ENCODE assay signal across 27 mouse cellular contexts in genomic region chr7:68771757-68772094, GRCm38 (mm10). TPM values are rescaled to one million over a fixed set of nuclear protein-coding genes. Genes with fewer than 3 reads are reported as not detected.
A peak's percentile ranks its signal among the peaks of the same experiment; 100 is the strongest.
DNase-seq lines count a peak whose midpoint lies in the region; ATAC-seq and TF ChIP-seq lines count a peak whose summit lies in the region.
"Had no signal": no experiment of that assay in that cellular context is flagged by ENCODE, and none has a peak within 500 bp of the region (broad histone marks: within the 10 kb centered on the region; RNA-seq: fewer than 3 reads in every experiment).

No protein-coding gene starts in this region.

- ATAC-seq in kidney, embryonic 15.5 days (replicated peaks; ENCODE audit: low FRiP score) = no peak
- peak; percentile 23 for ATAC-seq in intestine, postnatal 0 days
- 0 out of 2 replicates have a peak, but pooled peaks have one; percentile 21 for ATAC-seq in stomach, postnatal 0 days (ENCODE audit: low FRiP score, low TSS enrichment)
- ATAC-seq: activated CD4-positive, CD25-positive, alpha-beta regulatory T cell, adult 4 months; CD4-positive, CD25-positive, alpha-beta regulatory T cell, adult 4 months; forebrain, embryonic 13.5 days; forebrain, embryonic 15.5 days; forebrain, postnatal 0 days; Patski had no signal

- 73% methylated on average over 2 of the region's 2 CpGs for WGBS in kidney, adult 2 months
- 75% methylated on average over 2 of the region's 2 CpGs for WGBS in kidney, embryonic 15.5 days
- WGBS in intestine, postnatal 0 days = 47% methylated on average over 2 of the region's 2 CpGs
- WGBS in stomach, postnatal 0 days = 51% methylated on average over 2 of the region's 2 CpGs

- no peaks in the 10 kb centered on the region for H3K36me3 ChIP-seq in kidney, adult 2 months (ENCODE audit: control insufficient read depth, insufficient read depth, low read length)
- no peaks in the 10 kb centered on the region for H3K36me3 ChIP-seq in kidney, embryonic 15.5 days
- H3K36me3 ChIP-seq in intestine, postnatal 0 days (ENCODE audit: control insufficient read depth, insufficient read depth) = no peaks in the 10 kb centered on the region
- H3K36me3 ChIP-seq in stomach, postnatal 0 days (ENCODE audit: control insufficient read depth, insufficient read depth, low read length) = no peaks in the 10 kb centered on the region
- H3K36me3 ChIP-seq: embryonic facial prominence, embryonic 10.5 days; embryonic facial prominence, embryonic 12.5 days; forebrain, embryonic 15.5 days; G1E had no signal

- H3K4me2 ChIP-seq in kidney, embryonic 15.5 days = no peak overlapping the region
- no peak overlapping the region for H3K4me2 ChIP-seq in intestine, postnatal 0 days (replicated peaks; ENCODE audit: low read depth)
- no peak overlapping the region for H3K4me2 ChIP-seq in stomach, postnatal 0 days (replicated peaks; ENCODE audit: low read depth)
- H3K4me2 ChIP-seq: embryonic facial prominence, embryonic 12.5 days; forebrain, embryonic 13.5 days; forebrain, embryonic 15.5 days had no signal

- no peaks in the 10 kb centered on the region for H3K27me3 ChIP-seq in kidney, adult 2 months (replicated peaks; ENCODE audit: control insufficient read depth, insufficient read depth, low read length)
- no peaks in the 10 kb centered on the region for H3K27me3 ChIP-seq in kidney, embryonic 15.5 days
- H3K27me3 ChIP-seq in intestine, postnatal 0 days (replicated peaks; ENCODE audit: control insufficient read depth, insufficient read depth, low read length) = no peaks in the 10 kb centered on the region
- no peaks in the 10 kb centered on the region for H3K27me3 ChIP-seq in stomach, postnatal 0 days (ENCODE audit: control insufficient read depth, insufficient read depth, low read length)
- H3K27me3 ChIP-seq: CH12.LX; embryonic facial prominence, embryonic 12.5 days; forebrain, embryonic 13.5 days; forebrain, embryonic 15.5 days had no signal

- peak overlapping the region; percentile 68 for H3K27ac ChIP-seq in kidney, adult 2 months (ENCODE audit: insufficient read depth, low read depth, low read length)
- H3K27ac ChIP-seq in kidney, embryonic 15.5 days = no peak overlapping the region
- peak overlapping the region; percentile 74 for H3K27ac ChIP-seq in intestine, postnatal 0 days (ENCODE audit: low read depth, low read length)
- no peak overlapping the region for H3K27ac ChIP-seq in stomach, postnatal 0 days (replicated peaks)
- no peak overlapping the region for H3K27ac ChIP-seq in gastrocnemius, adult 2 months
- H3K27ac ChIP-seq: embryonic facial prominence, embryonic 10.5 days; embryonic facial prominence, embryonic 12.5 days; forebrain, embryonic 13.5 days; forebrain, embryonic 15.5 days had no signal

- no peaks in the 10 kb centered on the region for H3K9me3 ChIP-seq in kidney, embryonic 15.5 days (replicated peaks)
- H3K9me3 ChIP-seq in intestine, postnatal 0 days (ENCODE audit: control insufficient read depth) = no peaks in the 10 kb centered on the region
- no peaks in the 10 kb centered on the region for H3K9me3 ChIP-seq in stomach, postnatal 0 days (ENCODE audit: control insufficient read depth, low read length)
- H3K9me3 ChIP-seq: embryonic facial prominence, embryonic 10.5 days; embryonic facial prominence, embryonic 12.5 days; forebrain, embryonic 13.5 days; forebrain, embryonic 15.5 days had no signal

- H3K4me1 ChIP-seq in kidney, adult 2 months (ENCODE audit: control insufficient read depth, insufficient read depth, low read length) = no peaks in the 10 kb centered on the region; the same call in 1 of the 2 replicates
- H3K4me1 ChIP-seq in kidney, embryonic 15.5 days = no peaks in the 10 kb centered on the region
- no peaks in the 10 kb centered on the region; the same call in 1 of the 2 replicates for H3K4me1 ChIP-seq in intestine, postnatal 0 days (replicated peaks; ENCODE audit: control insufficient read depth, insufficient read depth, low read length)
- H3K4me1 ChIP-seq in stomach, postnatal 0 days (replicated peaks; ENCODE audit: control insufficient read depth, insufficient read depth) = no peaks in the 10 kb centered on the region
- H3K4me1 ChIP-seq: embryonic facial prominence, embryonic 10.5 days; embryonic facial prominence, embryonic 12.5 days; forebrain, embryonic 13.5 days; forebrain, embryonic 15.5 days had no signal

- no peak for TF ChIP-seq CTCF in kidney, adult 2 months (conservative IDR thresholded peaks at IDR 0.05; ENCODE audit: insufficient read depth, insufficient read length, low read depth, low read length)
- TF ChIP-seq CTCF in intestine, postnatal 0 days (IDR thresholded peaks at IDR 0.05; ENCODE audit: low read depth) = no peak
- no peak for TF ChIP-seq CTCF in stomach, postnatal 0 days (IDR thresholded peaks at IDR 0.05; ENCODE audit: low read depth)
- no peak for TF ChIP-seq CTCF in gastrocnemius, adult 2 months (IDR thresholded peaks at IDR 0.05)

- no peak for DNase-seq in kidney, adult 2 months
- no peak for DNase-seq in stomach, postnatal 0 days (ENCODE audit: low spot score)
- DNase-seq in gastrocnemius, adult 2 months = no peak
- no peak for DNase-seq in right cerebral cortex, postnatal 25 days
- DNase-seq: adrenal gland, adult 2 months; adrenal gland, postnatal 10 days; adrenal gland, postnatal 25 days; B cell, adult 2 months; cerebellum, adult 11 months; cerebellum, adult 18-20 months; cerebellum, adult 8-10 months; cerebellum, adult 9-11 months; cerebellum, postnatal 14 days; cerebellum, postnatal 36 days; embryo, embryonic 11 days; forebrain, postnatal 0 days had no signal

- no peak for TF ChIP-seq EP300 in stomach, postnatal 0 days (optimal IDR thresholded peaks at IDR 0.05)

- H3K4me3 ChIP-seq in kidney, adult 2 months (ENCODE audit: insufficient read depth, low read depth, low read length) = no peak overlapping the region
- no peak overlapping the region for H3K4me3 ChIP-seq in kidney, embryonic 15.5 days (replicated peaks)
- no peak overlapping the region for H3K4me3 ChIP-seq in intestine, postnatal 0 days (ENCODE audit: low read depth, low read length)
- no peak overlapping the region for H3K4me3 ChIP-seq in stomach, postnatal 0 days (ENCODE audit: low read depth, low read length)
- no peak overlapping the region for H3K4me3 ChIP-seq in gastrocnemius, adult 2 months
- H3K4me3 ChIP-seq: embryonic facial prominence, embryonic 10.5 days; embryonic facial prominence, embryonic 12.5 days; forebrain, embryonic 13.5 days; forebrain, embryonic 15.5 days had no signal

- no peak overlapping the region for H3K9ac ChIP-seq in kidney, embryonic 15.5 days
- no peak overlapping the region for H3K9ac ChIP-seq in intestine, postnatal 0 days (ENCODE audit: low read depth, low read length)
- no peak overlapping the region for H3K9ac ChIP-seq in stomach, postnatal 0 days (ENCODE audit: low read length)
- H3K9ac ChIP-seq: embryonic facial prominence, embryonic 12.5 days; forebrain, embryonic 13.5 days; forebrain, embryonic 15.5 days; forebrain, postnatal 0 days had no signal

- intact Hi-C loops in gastrocnemius, adult 2 months (cut with DNase I) = no loop called here

- TF ChIP-seq POLR2A in kidney, adult 2 months (IDR thresholded peaks at IDR 0.05; ENCODE audit: low read depth, low read length) = no peak

RNA-seq across cellular contexts. Expression of gene Arrdc4, which starts 22.7 kb away (rescaled TPM):
- polyA plus RNA-seq in kidney, adult 2 months (2012; rRNA removed) = 4.5 and 6.8 TPM in 2 replicates
- 27.2 and 27.6 TPM in 2 replicates for polyA plus RNA-seq in kidney, embryonic 15.5 days (2015; fragmentation: Nextera tagmentation; extraction: Ambion mirVana)
- polyA plus RNA-seq in intestine, postnatal 0 days (2015; fragmentation: Nextera tagmentation; extraction: Ambion mirVana) = 104 and 107 TPM in 2 replicates
- polyA plus RNA-seq in stomach, postnatal 0 days (2015; fragmentation: Nextera tagmentation; extraction: Ambion mirVana) = 71.9 and 76.9 TPM in 2 replicates
- total RNA-seq in gastrocnemius, adult 2 months (2021) = 1 to 10 TPM; 6.1 to 6.2 TPM
- total RNA-seq: CH12.LX had no signal
- polyA plus RNA-seq: G1E had no signal

Comparison
In these comparisons a context has a peak if more than half of its experiments do, and no peak if none do; other contexts are left out.
1. H3K27ac ChIP-seq: peak in kidney, adult 2 months (single experiment) and intestine, postnatal 0 days (single experiment); none in kidney, embryonic 15.5 days (single experiment), stomach, postnatal 0 days (single experiment) and gastrocnemius, adult 2 months (single experiment).